Mouse (Mus musculus) CH12.LX (cell line): ENCODE results near the gene Emg1. TPM values are rescaled to one million over a fixed set of nuclear protein-coding genes. Genes with fewer than 3 reads are reported as not detected.

Experiments used
- DNase-seq: peaks from one replicate; pipeline ENCODE4 v3.0.0-alpha.2; 2013; ENCODE audit errors: extremely low read depth
- H3K27ac ChIP-seq: 2 replicates; pipeline ENCODE4 v1.5.1; 2012; ENCODE audit warnings: low read depth, mild to moderate bottlenecking, control low read depth, moderate library complexity; ENCODE audit not compliant: insufficient read depth
- H3K27me3 ChIP-seq: replicated peaks from 2 replicates; pipeline ENCODE3; 2012; ENCODE audit warnings: inconsistent platforms
- H3K36me3 ChIP-seq, 2 experiments: replicated peaks in 1 of 2; 2 replicates each; pipeline versions ENCODE3 to v1.6.1; 2012; ENCODE audit warnings: inconsistent platforms in 1 of 2, low read length in 1 of 2, mild to moderate bottlenecking in 1 of 2, mixed read lengths in 1 of 2, moderate library complexity in 1 of 2; ENCODE audit not compliant: control insufficient read depth in 1 of 2, insufficient read depth in 1 of 2
- H3K4me1 ChIP-seq, 2 experiments: 2 replicates each; pipeline ENCODE4 v1.6.1; 2012; ENCODE audit warnings: inconsistent platforms in 1 of 2, moderate library complexity in 1 of 2; ENCODE audit not compliant: insufficient read depth in 2 of 2, control insufficient read depth in 1 of 2
- H3K4me2 ChIP-seq: 2 replicates; pipeline ENCODE4 v1.6.1; 2012; ENCODE audit warnings: low read depth, mild to moderate bottlenecking, control low read depth; ENCODE audit not compliant: poor library complexity, insufficient read depth, severe bottlenecking
- H3K4me3 ChIP-seq, 3 experiments: fragments of 150-350 bp in 1 of 3; sonication (generic) in 1 of 3; replicated peaks in 1 of 3; 2 replicates each; pipeline versions ENCODE3 to v1.5.1; 2011 to 2012; ENCODE audit warnings: low read depth in 2 of 3, low read length in 2 of 3, mild to moderate bottlenecking in 2 of 3, moderate library complexity in 2 of 3, control low read depth in 1 of 3, improper control_type of control experiment in 1 of 3, inconsistent platforms in 1 of 3, mixed read lengths in 1 of 3; ENCODE audit not compliant: poor library complexity in 1 of 3
- H3K79me2 ChIP-seq: replicated peaks from 2 replicates; pipeline ENCODE4 v1.6.1; 2012; ENCODE audit warnings: mild to moderate bottlenecking, moderate library complexity; ENCODE audit not compliant: control insufficient read depth, poor library complexity, insufficient read depth, severe bottlenecking; ENCODE audit errors: extremely low read depth
- H3K9ac ChIP-seq: 2 replicates; pipeline ENCODE4 v1.6.1; 2012; ENCODE audit warnings: low read depth, mild to moderate bottlenecking, control low read depth, moderate library complexity; ENCODE audit not compliant: insufficient read depth
- H3K9me3 ChIP-seq: replicated peaks from 2 replicates; pipeline ENCODE3; 2012; ENCODE audit warnings: low read length, inconsistent platforms, mixed read lengths
- BHLHE40 ChIP-seq: IDR thresholded peaks from 2 replicates; pipeline ENCODE4 v1.6.1; 2011; ENCODE audit warnings: mild to moderate bottlenecking, low read depth, low read length, improper control_type of control experiment
- CHD2 ChIP-seq: IDR thresholded peaks from 2 replicates; pipeline ENCODE4 v1.6.1; 2011; ENCODE audit warnings: low read length, improper control_type of control experiment
- CTCF ChIP-seq, 2 experiments: IDR thresholded peaks in 1 of 2; conservative IDR thresholded peaks in 1 of 2; 2 replicates each; pipeline ENCODE4 v1.5.1; 2011 to 2012; ENCODE audit warnings: low read depth in 2 of 2, low read length in 2 of 2, improper control_type of control experiment in 1 of 2, inconsistent platforms in 1 of 2, mild to moderate bottlenecking in 1 of 2, moderate library complexity in 1 of 2
- ELF1 ChIP-seq: IDR thresholded peaks from 2 replicates; pipeline ENCODE4 v1.6.1; 2014; ENCODE audit warnings: low read depth, mild to moderate bottlenecking, inconsistent platforms, low read length, improper control_type of control experiment
- EP300 ChIP-seq: IDR thresholded peaks from 2 replicates; pipeline ENCODE4 v1.6.1; 2011; ENCODE audit warnings: low read length, improper control_type of control experiment
- GABPA ChIP-seq: IDR thresholded peaks from 2 replicates; pipeline ENCODE4 v1.6.1; 2012; ENCODE audit warnings: low read depth, low read length, improper control_type of control experiment, inconsistent platforms; ENCODE audit not compliant: insufficient replicate concordance
- HCFC1 ChIP-seq: IDR thresholded peaks from 2 replicates; pipeline ENCODE4 v1.6.1; 2012; ENCODE audit warnings: low read depth, mild to moderate bottlenecking, inconsistent platforms, low read length, improper control_type of control experiment
- IRF4 ChIP-seq: IDR thresholded peaks from 2 replicates; pipeline ENCODE4 v1.6.1; 2014; ENCODE audit warnings: low read depth, mild to moderate bottlenecking, inconsistent platforms, low read length, improper control_type of control experiment
- JUN ChIP-seq: IDR thresholded peaks from 2 replicates; pipeline ENCODE4 v1.6.1; 2011; ENCODE audit warnings: low read depth, mild to moderate bottlenecking, low read length, improper control_type of control experiment, moderate library complexity; ENCODE audit not compliant: insufficient read depth
- JUND ChIP-seq: conservative IDR thresholded peaks from 2 replicates; pipeline ENCODE4 v1.6.1; 2011; ENCODE audit warnings: low read depth, low read length, improper control_type of control experiment
- KAT2A ChIP-seq: IDR thresholded peaks from 2 replicates; pipeline ENCODE4 v1.6.1; 2012; ENCODE audit warnings: low read length, improper control_type of control experiment, inconsistent platforms; ENCODE audit not compliant: insufficient replicate concordance
- MAFK ChIP-seq: IDR thresholded peaks from 2 replicates; pipeline ENCODE4 v1.6.1; 2011; ENCODE audit warnings: low read length, improper control_type of control experiment; ENCODE audit not compliant: insufficient replicate concordance
- MAX ChIP-seq: IDR thresholded peaks from 2 replicates; pipeline ENCODE4 v1.6.1; 2011; ENCODE audit warnings: low read length, improper control_type of control experiment
- MEF2A ChIP-seq: IDR thresholded peaks from 2 replicates; pipeline ENCODE4 v1.6.1; 2014; ENCODE audit warnings: low read depth, mild to moderate bottlenecking, inconsistent platforms, low read length, improper control_type of control experiment, borderline replicate concordance
- MXI1 ChIP-seq: IDR thresholded peaks from 2 replicates; pipeline ENCODE4 v1.6.1; 2011; ENCODE audit warnings: mild to moderate bottlenecking, low read depth, low read length, improper control_type of control experiment
- MYC ChIP-seq: IDR thresholded peaks from 2 replicates; pipeline ENCODE4 v1.6.1; 2011; ENCODE audit warnings: low read depth, mild to moderate bottlenecking, improper control_type of control experiment, low read length
- NELFE ChIP-seq: IDR thresholded peaks from 2 replicates; pipeline ENCODE4 v1.6.1; 2011; ENCODE audit warnings: low read depth, low read length, improper control_type of control experiment
- NRF1 ChIP-seq: IDR thresholded peaks from 2 replicates; pipeline ENCODE4 v1.6.1; 2014; ENCODE audit warnings: low read depth, mild to moderate bottlenecking, inconsistent platforms, low read length, improper control_type of control experiment, moderate library complexity
- PAX5 ChIP-seq: IDR thresholded peaks from 2 replicates; pipeline ENCODE4 v1.6.1; 2012; ENCODE audit warnings: low read length, inconsistent platforms, mixed read lengths
- POLR2A ChIP-seq: IDR thresholded peaks from 2 replicates; pipeline ENCODE4 v1.6.1; 2011; ENCODE audit warnings: low read depth, mild to moderate bottlenecking, improper control_type of control experiment, low read length
- POLR2AphosphoS2 ChIP-seq: IDR thresholded peaks from 2 replicates; pipeline ENCODE4 v1.6.1; 2011; ENCODE audit warnings: low read depth, low read length, improper control_type of control experiment
- RAD21 ChIP-seq: IDR thresholded peaks from 2 replicates; pipeline ENCODE4 v1.6.1; 2011; ENCODE audit warnings: low read depth, mild to moderate bottlenecking, low read length, improper control_type of control experiment, moderate library complexity
- RCOR1 ChIP-seq: conservative IDR thresholded peaks from 2 replicates; pipeline ENCODE4 v1.6.1; 2012; ENCODE audit warnings: low read depth, mild to moderate bottlenecking, inconsistent platforms, low read length, improper control_type of control experiment
- SIN3A ChIP-seq: IDR thresholded peaks from 2 replicates; pipeline ENCODE4 v1.6.1; 2012; ENCODE audit warnings: low read length, improper control_type of control experiment, inconsistent platforms
- SMC3 ChIP-seq: IDR thresholded peaks from 2 replicates; pipeline ENCODE4 v1.6.1; 2011; ENCODE audit warnings: low read depth, low read length, improper control_type of control experiment
- TBP ChIP-seq: conservative IDR thresholded peaks from 2 replicates; pipeline ENCODE4 v1.6.1; 2011; ENCODE audit warnings: low read depth, low read length, improper control_type of control experiment
- TCF12 ChIP-seq: IDR thresholded peaks from 2 replicates; pipeline ENCODE4 v1.6.1; 2014; ENCODE audit warnings: low read depth, mild to moderate bottlenecking, inconsistent platforms, low read length, improper control_type of control experiment
- UBTF ChIP-seq: IDR thresholded peaks from 2 replicates; pipeline ENCODE4 v1.6.1; 2012; ENCODE audit warnings: low read depth, mild to moderate bottlenecking, inconsistent platforms, low read length, improper control_type of control experiment, moderate library complexity
- USF1 ChIP-seq: IDR thresholded peaks from 2 replicates; pipeline ENCODE4 v1.6.1; 2014; ENCODE audit warnings: low read depth, mild to moderate bottlenecking, inconsistent platforms, low read length, improper control_type of control experiment
- USF2 ChIP-seq: conservative IDR thresholded peaks from 2 replicates; pipeline ENCODE4 v1.6.1; 2011; ENCODE audit warnings: low read depth, low read length, improper control_type of control experiment
- ZC3H11A ChIP-seq: IDR thresholded peaks from 2 replicates; pipeline ENCODE4 v1.6.1; 2012; ENCODE audit warnings: low read depth, mild to moderate bottlenecking, inconsistent platforms, low read length, improper control_type of control experiment
- ZKSCAN1 ChIP-seq: IDR thresholded peaks from 2 replicates; pipeline ENCODE4 v1.6.1; 2012; ENCODE audit warnings: low read depth, inconsistent platforms, low read length, improper control_type of control experiment, borderline replicate concordance
- ZMIZ1 ChIP-seq: IDR thresholded peaks from 2 replicates; pipeline ENCODE4 v1.6.1; 2012; ENCODE audit warnings: low read depth, mild to moderate bottlenecking, inconsistent platforms, low read length, improper control_type of control experiment
- ZNF384 ChIP-seq: IDR thresholded peaks from 2 replicates; pipeline ENCODE4 v1.6.1; 2012; ENCODE audit warnings: low read depth, low read length, improper control_type of control experiment, inconsistent platforms
- dilution Hi-C: fragments of 300-500 bp; cut with MboI; formaldehyde crosslinking; loops from 2 replicates; pipeline ENCODE4 v1.14.3; 2020; ENCODE audit warnings: low sequenced_read_pairs; ENCODE audit not compliant: extremely low pct_unique_long_range_greater_than_20kb, extremely low pct_ligation_motif_present
- in situ Hi-C: fragments of 300-500 bp; cut with MboI; formaldehyde crosslinking; loops from 3 replicates; pipeline ENCODE4 v1.14.3; 2019; ENCODE audit warnings: low sequenced_read_pairs, low pct_ligation_motif_present, low pct_unique_long_range_greater_than_20kb, mixed read lengths
- polyA plus RNA-seq: library from polyadenylated mRNA; unstranded; fragments of >175 nt; gene quantifications from 2 replicates; pipeline ENCODE4 v1.2.1, GENCODE M21; 2012; ENCODE audit warnings: low read depth; ENCODE audit not compliant: insufficient read length
- total RNA-seq, 2 experiments: library from RNA; depleted of rRNA; stranded (reverse); fragments of 300-350 nt in 1 of 2; fragments of >200 nt in 1 of 2; gene quantifications; 2 replicates each; pipeline ENCODE4 v1.2.3; 2012 to 2014

The Emg1 gene
- total and polyA plus RNA-seq, 3 experiments, result 301 to 481 (median 352) TPM

DNA sequence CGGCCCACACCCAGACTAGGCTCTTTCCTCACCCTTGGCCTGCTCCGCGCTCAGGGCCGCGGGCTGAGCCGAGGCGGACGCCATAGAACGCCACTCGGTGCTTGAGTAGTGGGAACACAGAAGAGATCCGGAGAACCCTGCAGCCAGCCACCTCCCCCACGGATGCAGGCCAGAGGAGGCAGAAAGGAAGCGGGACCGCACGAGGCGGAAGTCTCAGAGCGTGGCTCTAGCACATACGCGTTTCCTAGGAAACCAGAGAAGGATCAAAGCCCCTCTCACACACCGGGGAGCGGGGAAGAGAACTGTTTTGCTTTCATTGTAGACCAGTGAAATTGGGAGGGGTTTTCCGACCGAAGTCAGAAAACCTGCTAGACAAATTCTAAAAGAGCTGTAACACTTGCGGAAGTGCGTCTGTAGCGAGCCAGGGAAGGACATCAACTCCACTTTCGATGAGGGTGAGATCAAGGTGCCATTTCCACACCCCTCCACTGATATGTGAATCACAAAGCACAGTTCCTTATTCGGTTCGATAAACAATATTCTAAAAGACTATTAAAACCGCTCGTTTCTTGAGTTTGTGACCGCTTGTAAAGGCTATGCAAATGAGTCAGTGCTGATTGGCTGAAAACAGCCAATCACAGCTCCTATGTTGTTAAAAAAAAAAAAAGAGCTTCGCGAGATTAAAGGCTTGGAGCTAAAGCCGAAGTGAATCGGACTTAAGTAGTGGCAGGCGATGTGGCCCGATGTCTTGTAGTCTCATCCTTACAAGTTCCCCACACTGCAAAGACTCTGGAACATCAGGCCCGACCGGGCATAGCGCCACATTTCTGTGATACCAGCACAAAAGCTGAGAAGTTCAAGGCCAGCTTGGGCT is 29.1 kb upstream of the Emg1 start, which contains the start of gene Grcc10 (continued):
- peak; percentile 85; the same call in 1 of the 2 replicates for TF ChIP-seq IRF4

DNA sequence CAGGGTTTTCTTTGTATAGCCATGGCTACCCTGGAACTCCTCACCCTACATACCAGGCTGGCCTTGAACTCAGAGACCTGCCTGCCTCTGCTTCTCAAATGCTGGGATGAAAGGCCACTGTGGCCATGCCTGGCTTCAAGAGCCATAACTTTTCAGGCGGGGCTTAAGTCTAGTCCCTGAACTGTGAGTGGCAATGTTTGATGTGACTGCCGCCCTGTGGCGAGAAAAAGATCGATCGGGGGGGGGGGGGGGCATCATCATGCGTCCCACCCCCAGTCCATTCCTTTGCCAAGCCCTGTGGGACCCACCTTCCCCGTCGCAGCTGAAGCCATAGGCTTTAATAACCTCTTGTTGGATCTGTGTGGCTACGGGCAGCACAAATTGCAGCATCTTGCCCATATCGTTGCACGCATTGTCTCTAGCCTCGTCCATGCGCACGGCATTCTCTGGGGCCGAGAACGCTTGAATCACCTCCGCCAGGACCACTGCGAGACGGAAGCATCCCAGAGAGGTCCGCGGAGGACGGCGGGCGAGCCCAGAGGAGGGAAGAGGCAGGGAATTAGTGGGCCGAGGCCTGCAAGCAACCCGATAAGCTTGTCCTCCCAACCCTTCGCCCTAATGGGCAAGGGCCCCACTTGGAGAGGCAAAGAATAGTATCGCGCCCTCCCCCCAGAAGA is 28.4 kb upstream of the Emg1 start:
- Histone ChIP-seq H3K9me3 (no peaks in the 10 kb centered on the region), H3K4me3 (peak overlapping the region; percentile 62 to 74 (median 70)), H3K9ac (peak overlapping the region; percentile 90), H3K27me3 (no peaks in the 10 kb centered on the region), H3K27ac (peak overlapping the region; percentile 98), H3K4me2 (peak overlapping the region; percentile 68; the same call in 1 of the 2 replicates), H3K79me2 (no peaks in the 10 kb centered on the region), H3K4me1 (peaks cover 34 to 83% of the 10 kb centered on the region in 2 experiments), H3K36me3 (peaks cover 18 to 23% of the 10 kb centered on the region in 2 experiments)
- peak; percentile 80 for DNase-seq
- dilution Hi-C loops, result no loop called here
- in situ Hi-C loops, result no loop called here
- TF ChIP-seq KAT2A (no peak), NRF1 (peak; percentile 13; the same call in 1 of the 2 replicates), USF2 (no peak), TCF12 (peak; percentile 59), POLR2A (no peak), TBP (no peak), SIN3A (peak; percentile 69), RAD21 (peak; percentile 82), SMC3 (peak; percentile 96), MAFK (no peak), NELFE (no peak), ZC3H11A (peak; percentile 82), POLR2AphosphoS2 (no peak), JUND (no peak), CHD2 (0 out of 2 replicates have a peak, but pooled peaks have one; percentile 54), GABPA (no peak), UBTF (no peak), CTCF (conservative IDR thresholded peaks at IDR 0.05 in 1 of 2, IDR thresholded peaks at IDR 0.05 in 1 of 2; ENCODE audit: low read depth in 2 of 2, low read length in 2 of 2) (peak in 1 of 2 experiments; percentile 93; a peak in 2 of 4 replicates), HCFC1 (peak; percentile 51; the same call in 1 of the 2 replicates), ZNF384 (0 out of 2 replicates have a peak, but pooled peaks have one; percentile 21), BHLHE40 (peak; percentile 42; the same call in 1 of the 2 replicates), PAX5 (no peak), USF1 (no peak), IRF4 (peak; percentile 66), MAX (peak; percentile 64; the same call in 1 of the 2 replicates), ZMIZ1 (no peak), EP300 (no peak), JUN (no peak), ELF1 (peak; percentile 43; the same call in 1 of the 2 replicates), ZKSCAN1 (no peak), RCOR1 (0 out of 2 replicates have a peak, but pooled peaks have one; percentile 24), MYC (0 out of 2 replicates have a peak, but pooled peaks have one; percentile 58), MXI1 (peak; percentile 71; the same call in 1 of the 2 replicates), MEF2A (peak; percentile 60)
